Mouse (Mus musculus) T-helper 2 cell (primary cell): ENCODE measurements around the gene Skap1.

Experiments used
- in situ Hi-C: fragments of 300-600 bp; cut with MboI, MseI; formaldehyde crosslinking; loops from one replicate; pipeline ENCODE4 v1.15.1; 2025; ENCODE audit warnings: high pct_unique_total_duplicates

Gene Skap1

DNA sequence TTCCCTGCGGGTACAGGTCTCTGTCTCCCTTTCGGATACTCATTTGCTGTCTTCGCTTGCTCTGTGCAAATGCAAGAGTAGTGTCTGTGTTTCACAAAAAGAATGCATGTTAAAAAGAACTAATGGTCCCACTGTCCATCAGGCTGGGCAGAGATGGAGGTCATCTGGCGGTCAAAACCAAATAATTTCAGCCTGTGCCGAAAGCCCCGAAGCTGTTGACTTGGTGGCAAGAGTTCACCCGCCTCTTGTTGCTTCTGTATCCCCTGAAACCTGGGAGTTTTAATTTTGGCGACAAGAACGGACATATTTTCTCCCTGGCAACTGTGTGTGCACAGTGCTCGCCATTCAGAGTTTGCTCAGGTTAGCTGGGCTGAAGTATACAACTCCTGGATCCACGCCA, 156.3 kb downstream of the Skap1 start:
- in situ Hi-C loops = no loop called here

DNA sequence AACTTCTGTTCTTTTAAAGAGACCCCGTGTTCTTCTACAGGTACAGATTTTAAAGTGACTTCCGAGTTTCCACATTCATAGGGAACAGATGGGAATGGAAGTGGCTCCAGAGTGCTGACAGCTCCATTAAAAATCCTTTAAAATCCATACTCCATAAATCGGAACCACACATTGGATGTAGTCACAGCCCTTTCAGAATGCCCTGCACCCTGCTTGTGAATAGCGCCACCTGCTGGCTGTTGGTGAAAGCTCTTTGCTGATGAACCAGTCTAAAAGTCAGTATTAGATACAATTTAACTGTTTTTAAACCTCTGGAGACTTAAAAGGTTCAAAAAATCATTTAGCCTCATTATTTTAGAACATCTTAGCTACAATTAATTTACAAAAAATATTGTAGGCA, 156.8 kb downstream of the Skap1 start:
- in situ Hi-C loops = no loop called here

DNA sequence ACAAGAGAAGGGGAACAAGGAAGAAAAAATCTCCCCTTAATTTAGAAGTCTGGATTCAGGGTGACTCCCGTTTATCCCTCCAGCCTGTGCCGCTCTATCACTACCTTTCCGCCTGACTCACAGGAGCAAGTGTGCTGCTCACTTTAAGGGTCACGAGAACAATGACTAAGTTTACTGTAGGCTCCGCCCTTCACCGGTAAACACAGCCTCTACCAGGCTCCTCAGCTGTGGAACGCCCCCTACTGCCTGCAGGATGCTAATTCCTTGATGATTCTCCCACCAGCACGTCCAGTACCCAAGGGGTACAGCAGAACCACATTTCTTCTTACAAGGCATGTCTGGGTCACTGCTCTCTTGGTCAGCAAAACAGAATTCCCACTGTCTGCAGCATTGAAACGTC, 158.4 kb downstream of the Skap1 start:
- in situ Hi-C loops = no loop called here

DNA sequence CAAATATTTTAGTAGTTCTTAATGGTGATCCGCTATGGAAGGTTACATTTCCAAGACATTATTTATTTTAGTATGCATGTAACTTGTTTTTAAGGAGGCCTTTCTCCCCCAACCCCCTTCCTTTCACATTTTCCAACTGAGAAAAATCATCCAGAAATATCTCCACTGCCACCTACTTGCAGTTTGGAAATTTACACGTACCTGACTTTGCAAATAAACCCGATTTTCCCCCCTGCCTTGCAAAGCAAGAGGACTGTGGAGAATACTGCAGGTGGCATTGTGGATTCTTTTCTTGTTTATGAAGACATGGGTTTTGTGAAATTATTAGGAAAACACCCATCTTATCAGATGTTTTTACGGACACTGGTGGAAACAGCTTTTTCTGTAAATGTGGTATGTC, 160.0 kb downstream of the Skap1 start:
- in situ Hi-C loops = no loop called here

DNA sequence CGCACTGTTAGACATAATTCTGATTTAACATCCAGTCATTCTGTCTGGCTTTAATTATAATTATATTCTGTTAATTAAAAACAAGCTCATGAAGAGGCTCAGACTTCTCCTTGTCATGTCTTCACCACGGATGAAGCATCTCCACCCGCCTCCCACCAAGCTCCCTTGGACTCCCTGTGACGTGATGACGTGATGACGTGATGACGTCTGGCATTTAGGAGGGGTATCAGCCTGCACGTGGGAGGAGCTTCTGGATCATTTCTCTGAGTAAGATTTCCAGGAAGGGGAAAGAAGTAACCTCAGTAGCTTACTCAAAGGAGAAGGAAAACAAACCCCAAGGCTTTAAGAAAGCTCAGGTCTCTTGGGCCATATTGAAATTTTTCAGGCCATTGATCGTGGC, 165.4 kb downstream of the Skap1 start:
- in situ Hi-C loops = no loop called here

DNA sequence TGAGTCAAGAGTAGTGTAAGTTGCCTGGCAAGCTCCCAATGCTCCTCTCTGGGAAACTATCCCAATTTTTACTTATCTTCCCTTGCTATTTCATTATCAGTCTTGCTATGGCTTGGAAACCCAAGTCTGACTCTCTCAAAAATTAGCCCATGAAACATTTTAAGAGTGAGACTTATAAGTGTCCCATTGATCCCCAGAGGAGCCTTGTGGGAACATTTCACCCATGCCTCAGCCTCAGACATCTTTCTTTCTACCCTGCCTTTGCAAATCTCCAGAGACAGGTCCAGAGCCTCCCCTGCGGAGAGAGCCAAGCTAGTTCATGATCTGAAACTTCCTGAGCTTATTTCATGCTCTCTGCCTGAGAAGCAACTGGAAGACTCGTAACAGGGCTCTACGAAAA, 167.1 kb downstream of the Skap1 start:
- in situ Hi-C loops = no loop called here

DNA sequence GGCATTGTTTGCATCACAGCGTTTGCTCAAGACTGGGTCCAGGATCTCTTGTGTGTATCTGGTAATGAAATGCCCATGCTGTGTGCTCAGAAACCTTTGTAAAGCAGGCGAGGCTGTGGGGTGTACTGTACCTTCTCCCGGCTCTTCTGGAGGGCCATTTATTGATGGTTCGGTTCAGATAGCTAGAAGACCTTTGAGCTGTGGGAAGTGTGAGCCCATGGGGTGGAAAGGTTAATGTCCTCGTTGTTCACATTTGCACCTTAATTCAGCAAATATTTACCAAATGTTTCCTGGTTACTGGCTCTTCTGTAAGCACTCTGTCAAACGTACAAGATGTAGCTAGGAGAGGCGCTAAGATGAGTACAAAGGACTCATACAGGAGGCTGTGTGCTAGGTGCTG, 173.5 kb downstream of the Skap1 start:
- in situ Hi-C loops = no loop called here

DNA sequence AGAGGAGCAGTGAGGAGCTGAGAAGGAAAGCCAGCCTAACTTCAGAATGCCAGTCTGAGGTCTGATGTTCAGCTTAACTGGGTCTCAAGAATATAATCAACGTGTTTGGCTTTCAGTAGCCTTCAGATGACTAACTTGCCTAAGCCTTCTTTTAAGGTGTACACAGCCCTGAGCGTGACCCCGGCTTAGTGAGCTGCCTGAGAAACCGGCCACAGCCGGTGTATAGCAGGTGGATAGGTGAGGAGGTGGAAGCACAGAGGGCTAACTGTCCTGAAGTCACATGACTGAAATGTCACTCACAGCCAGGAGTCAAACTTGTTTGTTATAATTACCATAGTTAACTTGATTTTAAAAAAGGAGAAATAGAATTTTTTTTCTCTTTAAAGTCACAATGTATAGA, 175.4 kb downstream of the Skap1 start:
- in situ Hi-C loops = no loop called here

DNA sequence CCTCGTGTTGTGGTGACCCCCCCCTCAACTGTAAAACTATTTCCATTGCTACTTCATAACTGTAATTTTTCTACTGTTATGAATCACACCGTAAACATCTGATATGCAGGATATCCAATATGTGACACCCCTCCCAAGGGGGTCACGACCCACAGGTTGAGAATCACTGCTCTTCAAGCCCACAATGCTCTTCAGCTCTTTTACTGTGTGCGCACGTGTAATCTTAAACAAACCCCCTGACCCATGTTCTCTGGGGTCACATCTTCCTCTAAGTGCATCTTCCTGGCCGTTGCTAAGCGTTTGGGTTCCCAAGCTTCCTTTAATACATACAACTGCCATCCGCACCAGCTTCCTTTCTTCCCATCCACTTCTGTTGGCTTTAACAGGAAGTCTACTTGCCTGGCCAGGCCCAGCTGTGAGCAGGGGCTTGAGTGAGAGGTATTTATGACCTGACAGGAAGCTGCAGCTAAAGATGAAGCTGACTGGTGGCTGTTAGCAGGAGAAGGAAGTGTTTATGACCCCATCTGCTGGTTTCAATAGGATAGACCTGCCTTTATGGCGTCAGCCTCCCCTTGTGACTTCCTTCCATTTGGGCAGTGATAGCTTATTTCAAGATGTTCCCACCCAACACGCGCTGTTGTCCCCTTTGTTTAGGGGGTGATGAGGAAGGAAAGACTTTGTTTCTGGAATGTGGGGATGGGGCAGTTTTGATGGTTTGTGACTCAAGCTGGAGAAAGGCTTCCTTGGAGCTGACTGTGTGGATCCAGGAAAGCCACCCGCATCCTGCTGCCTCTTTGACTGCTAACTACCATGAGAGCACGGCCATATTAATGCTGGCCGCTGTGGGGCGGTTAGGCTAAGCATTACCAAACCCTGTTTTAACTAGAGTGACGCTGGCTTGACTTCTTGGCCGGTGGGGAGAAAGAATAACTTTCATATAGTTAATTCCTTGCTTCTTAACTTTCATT, 178.1 kb downstream of the Skap1 start:
- in situ Hi-C loops = no loop called here

DNA sequence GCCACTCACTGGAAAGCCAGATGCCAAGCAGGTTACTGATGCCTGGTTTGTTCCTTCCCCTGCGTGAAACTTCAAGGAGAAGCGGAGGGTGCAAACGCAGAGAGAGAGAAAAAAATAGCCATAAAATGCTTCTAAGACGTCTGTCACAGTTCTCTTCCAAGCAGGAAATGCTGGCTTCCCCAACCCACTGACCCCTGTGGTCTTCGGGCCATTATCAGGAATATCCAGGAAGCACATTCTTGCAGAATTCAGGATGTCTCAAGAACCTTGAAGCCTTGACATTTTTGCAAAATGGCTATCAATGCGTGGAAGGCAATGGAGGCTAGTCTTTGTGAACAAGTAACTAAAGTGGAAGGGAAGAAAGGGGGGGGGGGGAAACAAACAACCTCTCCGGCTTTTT, 180.6 kb downstream of the Skap1 start:
- in situ Hi-C loops = no loop called here

DNA sequence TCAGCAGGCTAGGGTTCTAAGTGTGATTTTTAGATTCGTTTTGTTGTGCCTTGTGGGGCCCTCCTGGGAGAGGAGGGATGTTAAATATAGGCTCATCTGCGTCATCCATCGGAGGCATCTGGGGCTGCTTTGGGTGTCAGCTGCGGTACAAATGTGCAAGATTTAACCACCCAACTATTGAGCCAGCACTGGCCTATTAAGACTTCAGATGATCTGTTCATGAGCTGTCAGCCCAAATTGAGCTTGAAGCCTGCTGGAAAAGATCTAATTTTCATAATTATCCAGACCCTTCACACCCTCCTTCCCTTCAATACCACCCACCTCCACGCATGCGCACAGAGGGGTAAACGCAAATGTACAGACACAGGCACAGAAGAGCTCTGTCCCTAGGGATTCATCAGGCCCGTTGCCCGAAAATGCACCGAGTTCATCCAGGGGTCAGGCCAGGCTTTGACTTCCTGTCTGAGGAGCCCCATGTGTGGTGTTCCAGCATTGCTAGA, 181.2 kb downstream of the Skap1 start:
- in situ Hi-C loops = no loop called here

DNA sequence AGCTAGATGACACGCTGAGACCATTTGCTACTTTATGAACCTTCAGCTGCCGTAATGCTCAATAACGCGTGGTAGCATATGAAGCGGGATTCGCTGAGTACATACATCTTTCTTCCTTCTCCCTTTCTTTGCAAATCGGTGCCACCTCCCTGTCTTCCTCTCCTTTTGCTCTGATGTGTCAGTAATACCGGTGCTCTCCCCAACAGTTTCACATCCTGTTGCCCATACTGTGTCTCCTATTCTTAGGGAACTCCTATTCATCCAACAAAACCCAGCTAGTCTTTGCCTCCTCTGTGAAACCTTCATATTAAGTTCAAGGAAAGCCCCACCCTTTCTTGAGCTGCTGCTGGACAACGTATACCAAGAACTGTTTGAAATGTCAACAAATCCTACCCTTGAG, 187.5 kb downstream of the Skap1 start:
- in situ Hi-C loops = no loop called here

DNA sequence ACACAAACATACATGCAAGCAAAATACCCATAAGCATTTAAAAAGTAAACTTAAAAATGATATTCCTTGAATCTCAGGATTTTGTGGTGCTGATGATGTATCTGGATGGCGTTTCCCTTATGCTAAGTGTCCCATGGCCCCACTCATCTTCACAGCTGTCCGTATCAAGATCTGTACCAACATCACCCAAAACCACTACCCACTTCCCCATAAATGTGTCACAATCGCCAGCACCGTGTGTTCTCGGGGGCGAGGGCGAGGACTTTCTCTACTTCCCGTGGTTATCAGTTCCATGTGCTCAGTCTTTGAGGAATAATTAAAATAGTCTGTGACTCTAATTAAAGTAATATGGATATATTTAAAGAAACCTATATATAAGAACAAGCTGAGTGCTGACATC, 189.5 kb downstream of the Skap1 start:
- in situ Hi-C loops = no loop called here

DNA sequence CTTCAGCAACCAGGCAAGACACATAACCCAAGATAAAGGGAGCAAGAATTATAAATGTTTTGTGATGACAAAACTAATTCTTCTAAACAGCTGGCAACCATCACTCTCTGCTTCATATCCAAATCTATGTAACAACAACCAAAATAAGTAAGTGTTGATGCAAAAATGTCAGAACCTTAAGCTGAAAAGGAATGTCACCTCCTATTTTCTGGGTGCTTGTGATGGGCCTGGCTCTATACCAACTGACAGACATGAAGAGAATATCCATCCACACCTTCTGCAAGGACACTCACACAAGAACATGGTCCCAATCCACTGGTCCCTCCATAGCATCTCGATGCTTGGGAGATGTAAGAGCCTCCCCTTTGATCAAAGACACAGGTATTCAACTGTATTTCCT, 194.0 kb downstream of the Skap1 start:
- in situ Hi-C loops = no loop called here

DNA sequence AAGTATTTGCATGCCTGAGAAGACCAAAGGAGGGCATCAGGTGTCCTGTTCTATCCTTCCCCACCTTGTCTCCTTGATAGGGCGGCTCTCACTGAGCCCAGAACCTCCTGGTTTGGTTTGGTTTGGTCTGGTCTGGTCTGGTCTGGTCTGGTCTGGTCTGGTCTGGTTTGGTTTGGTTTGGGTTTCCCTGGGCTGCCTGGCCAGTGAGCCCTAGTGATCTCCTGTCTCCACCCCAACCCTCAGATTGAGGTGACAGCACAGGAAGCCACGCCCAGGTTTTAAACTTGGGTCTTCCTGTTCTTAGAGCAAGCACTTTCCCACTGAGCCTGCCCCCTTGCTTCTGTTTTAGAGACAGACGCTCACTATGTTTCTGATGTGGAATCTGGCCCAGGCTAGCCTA, 202.5 kb downstream of the Skap1 start:
- in situ Hi-C loops = no loop called here

DNA sequence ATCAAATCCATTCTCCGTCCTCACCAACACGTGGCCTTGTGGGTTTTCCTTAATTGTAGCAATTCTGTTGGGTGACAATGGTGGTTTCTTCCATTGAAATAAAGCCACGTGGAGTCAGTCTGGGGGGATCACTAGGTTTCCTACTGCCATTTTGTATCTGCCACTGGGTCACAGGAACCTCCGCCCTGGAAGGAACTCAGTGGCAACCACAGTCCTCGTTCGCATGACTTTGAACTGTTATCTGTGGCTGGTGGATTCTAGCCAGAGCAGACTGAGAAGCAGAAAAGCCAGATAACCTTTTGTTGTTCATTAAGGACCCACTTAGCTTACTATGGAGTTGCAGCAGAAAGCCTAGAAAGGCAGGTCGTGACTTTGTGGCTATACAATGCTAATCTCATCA, 204.0 kb downstream of the Skap1 start:
- in situ Hi-C loops = no loop called here

DNA sequence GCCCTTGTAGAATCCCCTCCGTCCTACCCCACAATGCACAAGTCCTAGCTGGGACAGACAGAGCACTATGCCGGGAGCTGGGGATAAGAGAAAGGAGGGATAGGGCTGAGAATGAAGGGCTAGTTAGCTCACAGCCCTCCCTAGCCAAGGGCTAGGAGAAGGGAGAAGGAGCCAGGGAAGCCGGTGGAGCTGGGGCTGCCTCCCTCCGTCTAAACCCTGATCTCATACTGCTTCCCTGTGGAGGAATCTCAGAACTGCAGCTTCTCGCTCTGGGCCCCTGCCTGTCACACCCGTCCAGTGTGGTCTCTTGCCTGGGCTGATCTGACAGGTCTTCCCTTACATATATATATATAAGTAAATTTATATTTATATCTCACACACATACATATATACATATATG, 209.4 kb downstream of the Skap1 start:
- in situ Hi-C loops = no loop called here

DNA sequence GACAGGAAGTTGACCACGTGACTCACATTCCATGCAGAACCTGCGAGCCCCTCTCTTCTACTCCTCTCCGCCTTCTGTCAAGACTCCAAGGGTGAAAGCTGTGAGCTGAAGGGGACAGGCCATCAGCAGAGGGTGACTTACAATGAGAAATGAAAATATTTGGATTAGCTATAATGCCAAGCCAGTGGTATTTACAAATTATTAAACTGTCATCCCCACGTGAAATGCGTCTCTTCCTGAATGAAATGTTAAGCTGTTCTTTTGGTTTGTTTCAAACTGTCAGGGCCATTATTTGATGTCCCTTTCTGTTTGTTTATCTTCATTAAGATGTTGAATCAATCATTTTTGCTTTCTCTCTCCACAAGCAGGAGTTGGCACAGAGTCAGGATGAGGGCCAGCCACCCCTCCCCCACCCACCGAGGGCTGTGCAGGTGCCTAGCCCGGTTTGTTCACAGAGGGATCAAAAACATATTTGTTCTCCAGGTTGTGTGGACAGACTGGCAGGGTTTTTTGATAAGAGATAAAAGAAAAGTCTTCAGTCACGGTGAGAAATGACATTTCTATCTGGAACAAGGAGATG, 210.5 kb downstream of the Skap1 start:
- in situ Hi-C loops = no loop called here

DNA sequence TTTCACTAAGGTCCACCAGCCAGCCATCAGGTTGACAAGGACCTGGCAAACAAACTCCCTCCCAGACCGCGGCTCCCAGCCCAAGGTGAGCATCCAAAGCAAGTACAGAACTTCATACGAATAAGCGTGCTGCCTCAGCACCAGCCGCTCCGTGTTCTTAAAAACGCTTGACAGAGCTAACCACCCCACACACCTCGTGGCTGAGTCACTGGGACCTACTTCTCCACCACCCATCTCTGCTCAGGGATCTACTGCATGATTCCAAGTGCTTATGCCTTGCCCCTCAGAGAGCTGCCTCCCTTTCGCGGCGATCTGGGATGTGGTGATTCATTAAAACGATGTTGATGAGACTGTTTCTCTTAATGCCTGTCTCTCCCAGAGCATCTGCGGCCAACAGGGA, 213.6 kb downstream of the Skap1 start:
- in situ Hi-C loops = no loop called here

DNA sequence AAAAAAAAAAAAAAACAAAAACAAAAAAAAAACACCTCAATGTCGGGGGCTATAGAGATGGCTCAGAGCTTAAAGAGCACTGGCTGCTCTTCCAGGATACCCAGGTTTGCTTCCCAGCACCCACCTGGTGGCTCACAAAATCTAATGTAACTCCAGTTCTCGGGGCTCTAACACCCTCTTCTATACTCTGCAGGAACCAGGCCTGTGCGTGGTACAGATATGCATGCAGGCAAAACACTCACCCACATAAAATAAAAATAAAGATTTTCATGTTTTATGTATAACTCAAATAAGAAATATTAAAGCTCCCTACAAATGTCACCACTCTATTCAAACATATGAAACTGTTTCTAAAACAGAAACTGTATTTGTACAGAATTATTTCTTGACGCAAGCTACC, 214.6 kb downstream of the Skap1 start:
- in situ Hi-C loops = no loop called here

DNA sequence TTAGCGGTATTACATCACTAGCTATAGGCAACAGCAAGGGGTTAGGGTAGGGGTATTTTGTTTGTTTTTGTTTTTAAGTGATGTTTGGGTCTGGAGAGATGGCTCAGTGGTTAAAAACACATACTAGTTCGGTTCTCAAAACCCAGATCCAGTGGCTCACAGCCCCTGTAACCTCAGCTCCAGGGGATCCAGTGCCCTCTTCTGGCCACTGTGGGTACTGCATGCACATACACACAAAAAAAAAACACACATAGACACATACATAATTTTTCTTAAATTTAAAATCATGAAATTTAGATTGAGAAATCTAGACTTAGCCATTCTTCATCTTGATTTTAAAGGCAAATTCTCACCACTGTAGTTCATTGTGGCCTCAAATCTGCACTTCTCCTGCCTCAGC, 221.0 kb downstream of the Skap1 start:
- in situ Hi-C loops = no loop called here

DNA sequence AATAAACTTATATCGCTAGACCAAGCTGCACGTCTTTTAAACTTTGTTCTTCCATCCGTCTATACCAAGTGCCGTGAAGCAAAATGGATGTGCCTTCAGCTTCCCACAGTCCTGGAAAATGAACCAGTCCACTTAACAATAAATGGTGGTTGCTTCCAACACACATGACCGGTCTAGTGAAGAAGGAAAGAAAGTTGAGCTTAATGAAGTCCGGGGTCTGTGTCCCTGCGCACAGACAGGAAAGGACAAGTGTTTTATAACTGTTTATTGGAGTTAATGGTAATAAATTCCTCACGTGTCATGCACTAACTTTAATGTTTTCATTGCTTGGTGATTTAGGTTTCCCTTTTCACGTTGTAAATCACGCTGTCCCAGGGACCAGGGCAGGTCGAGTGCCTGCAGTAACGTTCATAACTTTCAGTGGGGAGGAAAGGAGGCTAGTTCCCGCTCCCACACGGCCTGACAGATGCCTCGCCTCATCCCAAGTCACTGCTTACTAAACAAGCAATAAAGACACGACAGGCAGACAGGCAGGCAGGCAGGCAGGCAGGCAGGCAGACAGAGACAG, 222.4 kb downstream of the Skap1 start:
- in situ Hi-C loops = no loop called here

DNA sequence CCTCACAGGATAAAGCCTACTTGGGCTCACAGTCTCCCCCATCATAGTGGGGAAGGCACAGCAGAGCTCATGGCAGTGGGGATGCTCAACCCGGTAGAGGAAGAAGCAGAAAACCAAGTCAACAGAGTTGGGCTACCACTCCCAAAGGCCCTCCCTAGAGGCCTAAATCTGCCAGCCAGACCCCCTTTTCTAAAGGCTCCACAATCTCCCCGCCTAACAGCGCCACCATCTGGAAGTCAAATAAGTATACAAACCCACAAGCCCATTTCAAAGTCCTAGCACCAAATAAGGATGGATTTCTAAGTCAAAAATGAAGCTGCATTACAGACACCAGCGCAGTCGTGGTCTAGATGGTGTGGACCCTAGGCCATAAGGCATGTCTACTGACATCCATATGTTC, 227.9 kb downstream of the Skap1 start:
- in situ Hi-C loops = no loop called here
